Mouse (Mus musculus) heart, adult 2 months (tissue): ENCODE results near the gene Guf1.

Experiments used
- CTCF ChIP-seq: fragments of 200-600 bp; IDR thresholded peaks from 2 replicates; pipeline ENCODE4 v1.8.1; 2022; ENCODE audit warnings: antibody characterized with exemption, mild to moderate bottlenecking, moderate library complexity
- POLR2A ChIP-seq: fragments of 200-500 bp; IDR thresholded peaks from 2 replicates; pipeline ENCODE4 v1.6.1; 2011; ENCODE audit warnings: mild to moderate bottlenecking, low read depth, low read length, control low read depth; ENCODE audit not compliant: insufficient read depth

DNA sequence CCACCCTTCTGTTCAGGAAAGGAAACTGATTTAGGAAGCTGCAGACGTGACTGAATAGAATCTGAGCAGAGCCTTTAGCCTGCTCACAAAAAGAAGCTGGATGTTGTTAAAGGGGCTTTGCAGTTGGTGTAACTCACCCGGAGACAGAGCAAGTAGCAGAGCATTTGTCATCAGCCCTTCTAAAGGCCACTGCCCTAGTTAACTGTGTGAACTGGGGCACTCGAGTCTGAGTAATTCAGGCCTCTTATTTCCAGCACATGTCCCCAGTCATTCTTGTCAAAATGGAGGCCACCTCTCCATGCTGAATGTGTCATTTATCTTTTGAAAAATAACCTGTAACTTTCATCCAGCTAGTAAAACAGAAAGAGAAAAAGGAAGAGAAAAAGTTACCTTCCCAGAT, 45.1 kb upstream of the Guf1 start:
- TF ChIP-seq CTCF (no peak), POLR2A (no peak)
